Mouse (Mus musculus) adrenal gland, adult (tissue): ENCODE data around the gene Gbp2b.
"Not testable (repeated sequence)": the region's sequence is repeated elsewhere in the genome, so short reads cannot be mapped to it uniquely, and the experiment has no call there.

ENCODE experiments used
- DNase-seq, 2 experiments: peaks; one replicate each; pipeline ENCODE4 v3.0.0; 2022 to 2023; ENCODE audit warnings: low spot score in 1 of 2; ENCODE audit not compliant: inconsistent age in 2 of 2

The Gbp2b gene

GRCm38 (mm10) chr3:142620111-142620955 is 25.7 kb downstream of the Gbp2b start, which contains the start of gene Gbp2:
Gene Gbp2, plus strand, starts transcription at chr3:142620602.
- DNase-seq = peak; percentile 38 to 92

- peak in 1 of 2 experiments; percentile 64 for DNase-seq
These were observed 26.4 kb downstream of the Gbp2b start for GRCm38 (mm10) chr3:142620956-142621562.

GRCm38 (mm10) chr3:142630385-142630784 is 35.7 kb downstream of the Gbp2b start:
- DNase-seq = no peak

GRCm38 (mm10) chr3:142640201-142640600 is 45.6 kb downstream of the Gbp2b start:
- DNase-seq = peak; percentile 55 to 88

GRCm38 (mm10) chr3:142645949-142646348 is 51.3 kb downstream of the Gbp2b start:
- peak; percentile 49 to 86 for DNase-seq

GRCm38 (mm10) chr3:142647836-142648235 is 53.2 kb downstream of the Gbp2b start:
- not testable (repeated sequence) for DNase-seq

- DNase-seq = no peak
These were observed 55.6 kb downstream of the Gbp2b start for GRCm38 (mm10) chr3:142650205-142650604.

- no peak for DNase-seq
These were observed 70.1 kb downstream of the Gbp2b start for GRCm38 (mm10) chr3:142664723-142665122.
